Mouse (Mus musculus): ENCODE results near the gene Sgpp2.

Gene Sgpp2

DNA sequence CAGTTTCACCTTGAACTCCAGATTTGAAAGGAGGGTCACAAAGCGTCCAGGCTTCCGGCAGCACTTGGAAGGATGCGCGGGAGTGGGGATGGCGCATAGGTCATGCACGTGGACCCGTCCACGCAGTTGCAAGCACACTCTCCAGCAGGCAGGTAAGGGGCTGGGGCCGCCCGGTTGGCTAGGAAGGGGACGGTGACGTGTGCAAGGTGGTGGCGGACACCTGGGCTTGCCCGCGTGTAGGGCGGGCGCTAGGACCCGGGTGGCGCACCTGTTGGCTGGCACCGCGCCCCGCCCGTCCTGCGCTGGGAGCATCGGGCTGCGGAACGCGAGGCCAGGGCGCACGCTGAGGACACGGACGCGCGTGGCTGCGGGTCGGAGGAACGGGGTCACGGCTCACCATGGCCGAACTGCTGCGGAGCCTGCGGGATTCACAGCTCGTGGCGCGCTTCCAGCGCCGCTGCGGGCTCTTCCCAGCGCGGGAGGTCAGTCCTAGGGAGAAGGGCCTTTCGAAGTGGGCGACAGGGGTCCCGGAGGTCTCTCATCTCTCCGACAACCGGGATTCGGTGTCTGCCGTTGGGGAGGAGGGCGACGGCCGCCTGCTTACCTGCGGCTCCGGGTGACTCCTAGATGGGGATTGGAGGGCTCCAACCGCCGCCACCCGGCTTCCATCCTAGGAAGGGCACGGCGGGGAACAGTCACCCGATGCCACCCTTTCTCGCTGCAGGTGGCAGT lies at the start of gene Sgpp2:
Gene Sgpp2 (plus strand): TSS at position 325 of the 732 bp plus-strand sequence.
- peak; percentile 48 for DNase-seq (ENCODE audit: low spot score)

DNA sequence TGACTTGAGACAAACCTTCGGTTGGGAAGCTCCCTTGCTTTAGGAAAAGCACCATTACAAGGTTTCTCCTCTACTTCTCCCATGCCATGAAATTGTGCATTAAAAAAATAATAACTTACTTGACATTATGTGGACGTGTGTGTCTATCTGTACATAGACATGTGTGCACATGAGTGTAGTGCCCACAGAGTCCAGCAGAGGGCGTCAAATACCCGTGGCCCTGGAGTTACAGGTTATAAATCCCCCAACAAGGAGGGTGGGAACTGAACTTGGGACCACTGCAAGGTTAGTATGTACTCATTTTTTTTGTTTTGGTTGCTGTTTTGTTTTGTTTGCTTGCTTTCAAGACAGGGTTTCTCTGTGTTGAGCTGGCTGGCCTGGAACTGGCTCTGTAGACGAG lies 42.6 kb upstream of the Sgpp2 start:
- DNase-seq (ENCODE audit: low spot score) = no peak

DNA sequence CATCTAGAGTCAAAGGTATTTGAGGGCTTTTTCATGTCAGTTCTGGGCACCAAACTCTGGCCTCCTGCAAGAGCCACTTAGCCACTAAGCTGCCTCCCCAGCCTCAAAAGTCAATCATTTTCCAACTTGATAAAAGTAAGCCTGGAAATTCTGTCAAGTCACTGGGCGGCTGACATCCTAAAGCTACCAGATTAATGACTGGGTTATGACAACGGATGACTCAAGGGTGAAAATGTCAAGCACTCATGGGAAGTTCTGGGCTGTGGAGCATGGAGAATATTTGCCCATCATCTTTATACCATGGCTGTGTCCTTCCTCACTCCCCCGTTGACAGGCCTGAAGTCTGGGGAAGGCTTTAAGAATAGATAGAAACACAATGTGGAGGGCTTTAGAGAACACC lies 37.2 kb upstream of the Sgpp2 start:
- DNase-seq (ENCODE audit: low spot score) = no peak

DNA sequence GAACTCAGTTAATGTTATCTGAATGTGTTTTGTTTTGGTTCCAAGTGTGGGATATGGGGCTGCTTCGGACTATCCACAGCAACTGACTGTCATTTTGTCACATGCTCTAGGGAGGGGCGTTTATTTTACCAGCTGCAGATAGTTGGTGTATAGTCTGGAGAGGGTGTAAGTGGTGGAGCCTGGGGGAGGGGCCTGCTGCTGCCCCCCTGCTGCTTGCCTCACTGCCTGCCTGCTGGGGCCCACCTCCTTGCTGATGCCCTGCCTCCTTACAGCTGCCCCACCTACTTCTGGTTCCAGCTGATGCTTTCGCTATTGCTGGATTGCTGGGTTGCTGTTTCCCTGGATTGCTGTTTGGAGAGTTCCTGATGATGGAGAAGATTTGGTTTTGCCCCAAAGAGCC lies 31.0 kb upstream of the Sgpp2 start:
- no peak for DNase-seq (ENCODE audit: low spot score)

DNA sequence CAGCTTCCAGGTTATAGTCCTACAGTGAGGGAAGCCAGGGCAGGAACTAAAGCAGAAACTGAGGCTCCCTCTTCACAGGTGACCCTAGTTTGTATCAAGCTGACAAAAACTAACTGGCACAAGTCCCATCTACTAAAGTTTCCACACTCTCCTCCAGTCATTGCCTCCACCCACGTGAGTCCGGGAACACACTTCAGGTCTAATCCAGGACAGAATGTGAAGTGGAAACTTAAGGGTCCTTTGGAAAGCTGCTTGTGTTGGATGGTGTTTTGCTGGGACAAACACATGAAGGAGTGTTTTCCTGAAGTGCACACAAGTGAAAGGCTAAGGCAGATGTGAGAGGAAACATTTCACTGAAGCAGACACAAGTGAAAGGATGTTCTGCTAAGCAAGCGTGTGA lies 17.7 kb upstream of the Sgpp2 start:
- DNase-seq (ENCODE audit: low spot score) = no peak

DNA sequence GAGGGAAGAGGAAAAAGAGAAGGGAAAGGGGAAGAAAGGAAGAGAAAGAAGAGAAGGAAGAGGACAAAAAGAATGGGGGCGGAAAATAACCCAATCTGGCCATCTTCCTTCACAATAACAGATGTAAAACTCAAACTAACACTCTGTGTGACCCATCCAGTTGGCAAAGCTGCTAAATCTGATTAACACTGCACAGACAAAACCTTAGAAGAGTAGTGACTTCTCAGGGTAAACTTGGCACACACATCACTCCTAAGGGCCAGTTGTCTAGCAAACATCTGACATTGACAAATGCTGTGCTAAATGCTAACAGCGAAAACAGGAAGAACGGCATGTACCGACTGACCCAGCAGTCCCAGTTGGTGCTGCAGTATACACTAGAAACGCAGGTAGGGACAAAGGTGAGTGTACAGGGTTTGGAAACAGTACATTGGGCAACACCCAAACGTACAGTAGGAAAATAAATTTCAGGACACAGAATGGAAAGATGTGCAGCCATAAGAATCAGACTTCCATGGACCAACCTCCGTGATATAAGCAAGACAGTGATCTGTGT lies 10.4 kb upstream of the Sgpp2 start:
- no peak for DNase-seq (ENCODE audit: low spot score)

DNA sequence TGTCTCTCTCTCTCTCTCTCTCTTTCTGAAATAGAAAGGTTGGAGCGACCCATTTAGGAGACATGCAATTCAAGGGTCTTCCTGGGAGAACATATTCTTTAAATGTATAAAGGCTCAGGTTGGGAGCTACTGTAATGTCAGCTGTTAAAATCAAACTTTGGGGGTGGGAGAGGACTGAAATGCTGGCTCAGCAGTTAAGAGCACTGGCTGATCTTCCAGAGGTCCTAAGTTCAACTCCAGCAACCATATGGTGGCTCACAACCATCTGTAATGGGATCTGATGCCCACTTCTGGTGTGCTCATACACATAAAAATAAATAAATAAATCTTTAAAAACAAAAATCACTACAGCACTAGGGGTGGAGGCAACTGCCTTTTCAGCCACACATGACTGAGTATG lies 1.5 kb upstream of the Sgpp2 start:
- no peak for DNase-seq (ENCODE audit: low spot score)

DNA sequence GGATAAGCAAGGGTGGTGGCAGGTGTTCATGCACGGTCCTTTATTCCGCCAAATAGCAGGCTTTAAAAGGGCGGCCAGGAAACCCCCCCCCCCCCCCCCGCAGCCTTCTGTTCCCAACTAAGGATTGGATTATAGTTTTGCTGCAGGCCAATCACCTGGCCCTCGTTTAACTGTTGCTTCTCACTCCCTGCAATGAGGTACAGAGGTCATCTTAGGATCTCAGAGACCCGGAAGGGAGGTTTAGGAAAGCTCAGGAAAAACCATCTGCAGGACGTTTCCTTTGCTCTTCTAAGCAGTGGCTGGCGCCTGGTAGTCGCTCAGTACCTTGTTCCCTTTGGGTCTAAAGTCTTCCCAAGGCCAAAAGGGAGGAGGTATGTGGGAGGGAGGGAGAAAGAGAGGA lies 865 bp upstream of the Sgpp2 start:
- no peak for DNase-seq (ENCODE audit: low spot score)

DNA sequence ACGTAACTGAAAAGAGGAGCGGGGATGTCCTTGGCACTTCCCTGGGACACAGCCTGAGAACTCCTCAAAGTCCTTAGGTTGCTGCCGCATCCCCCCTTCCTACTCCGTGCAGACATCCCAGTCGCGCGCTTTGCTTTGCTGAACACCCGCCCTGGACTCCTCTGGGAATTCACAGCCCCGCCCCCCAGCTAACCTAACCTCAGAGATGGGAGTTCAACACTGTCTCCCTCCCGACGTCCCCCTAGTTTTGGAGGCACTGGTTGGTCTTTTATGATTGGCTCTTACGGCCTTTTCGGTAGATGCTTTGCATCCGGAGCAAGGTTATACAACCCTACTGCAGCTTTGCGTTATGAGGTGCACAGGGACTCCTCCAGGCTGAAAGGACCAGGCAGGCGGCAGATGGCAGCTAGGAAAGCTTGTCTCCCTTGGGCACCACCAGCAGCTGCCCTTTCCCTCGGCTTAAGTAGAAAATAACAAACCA lies 756 bp downstream of the Sgpp2 start:
- DNase-seq (ENCODE audit: low spot score) = peak; percentile 68

DNA sequence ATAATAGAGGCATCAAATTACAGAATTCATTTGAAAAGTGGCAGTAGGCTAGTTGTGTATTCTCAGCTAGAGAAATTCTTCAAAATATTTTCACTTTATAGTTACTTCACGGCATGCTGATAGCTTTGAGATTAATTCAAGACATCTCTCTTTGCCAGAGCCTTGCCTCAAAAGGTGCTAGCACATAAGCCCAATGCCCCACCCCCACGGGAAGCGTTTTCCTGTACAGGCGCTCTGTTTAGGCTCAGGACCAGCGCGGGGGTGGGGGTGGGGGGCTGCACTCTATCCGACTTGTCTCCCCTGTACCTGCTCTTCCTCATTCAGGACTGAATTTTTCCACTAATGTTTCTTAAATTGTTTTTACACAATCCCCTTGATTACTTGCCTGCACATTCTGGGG lies 1.3 kb downstream of the Sgpp2 start:
- peak; percentile 22 for DNase-seq (ENCODE audit: low spot score)

DNA sequence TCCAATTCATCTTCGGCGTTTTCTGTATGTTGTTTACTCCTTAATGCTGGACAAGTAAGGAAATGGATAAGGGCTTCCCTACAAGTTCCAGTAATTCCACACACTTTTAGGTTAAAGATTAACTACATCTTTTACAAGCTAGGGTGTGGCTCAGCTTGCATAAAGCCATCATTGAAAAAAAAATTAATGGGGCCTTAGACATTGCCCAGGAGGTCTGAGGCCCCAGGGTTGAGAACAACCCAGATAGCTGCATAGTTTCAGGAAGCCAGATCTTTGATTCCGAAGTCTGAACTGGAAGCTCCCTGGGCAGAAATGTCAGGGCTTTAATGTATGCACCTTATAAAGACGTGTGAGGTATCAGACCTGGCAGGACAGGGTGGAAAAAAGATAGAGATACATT lies 2.8 kb downstream of the Sgpp2 start:
- no peak for DNase-seq (ENCODE audit: low spot score)

DNA sequence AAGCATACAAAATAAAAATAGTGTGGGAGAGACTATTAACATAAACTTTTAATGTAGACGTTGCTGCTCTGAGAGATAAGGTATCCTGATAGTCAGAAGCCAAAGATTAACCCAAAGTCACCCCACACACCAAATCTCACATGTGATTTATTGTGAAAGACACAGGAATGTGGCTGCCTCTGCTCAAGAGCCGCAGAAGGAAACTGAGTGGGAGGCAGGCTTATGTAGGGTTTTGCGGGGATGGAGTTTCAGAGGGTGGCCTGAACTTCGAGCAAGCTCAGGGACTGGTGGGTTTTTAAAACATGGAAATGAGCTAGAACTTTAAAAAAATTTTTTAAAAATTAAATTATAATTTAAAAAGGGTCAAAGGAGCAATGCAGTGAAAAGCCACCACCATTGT lies 3.8 kb downstream of the Sgpp2 start:
- DNase-seq (ENCODE audit: low spot score) = no peak

DNA sequence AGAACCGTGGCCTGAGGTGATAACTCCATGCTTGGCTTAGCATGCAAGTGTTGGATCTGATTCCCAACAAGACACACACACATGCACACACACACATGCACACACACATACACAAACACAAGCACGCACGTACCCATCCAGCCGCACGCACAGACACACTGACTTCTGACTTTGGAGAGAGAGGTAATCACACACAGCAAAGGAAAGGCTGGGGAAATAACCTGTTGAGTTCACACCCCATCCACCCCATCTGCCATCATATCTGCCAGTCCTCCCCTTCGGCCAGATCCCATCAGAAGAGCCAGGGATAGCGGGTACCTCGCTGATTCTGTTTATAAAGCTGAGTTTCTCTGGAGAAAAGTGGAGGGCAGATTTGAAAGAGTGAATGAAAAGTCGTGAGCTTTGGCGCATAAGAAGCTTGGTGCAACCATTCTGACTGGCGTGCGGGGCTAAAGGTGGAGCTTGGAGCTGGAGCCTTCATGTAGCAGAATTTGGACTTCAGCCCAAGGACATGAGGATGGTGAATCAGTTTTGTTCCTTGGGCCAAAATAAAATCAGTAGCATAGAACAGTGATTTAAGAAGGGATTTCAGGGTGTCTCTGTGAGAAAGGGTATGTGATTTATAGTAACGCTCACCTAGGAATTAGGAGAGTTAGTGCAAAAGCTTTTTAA lies 8.1 kb downstream of the Sgpp2 start:
- DNase-seq (ENCODE audit: low spot score) = no peak

DNA sequence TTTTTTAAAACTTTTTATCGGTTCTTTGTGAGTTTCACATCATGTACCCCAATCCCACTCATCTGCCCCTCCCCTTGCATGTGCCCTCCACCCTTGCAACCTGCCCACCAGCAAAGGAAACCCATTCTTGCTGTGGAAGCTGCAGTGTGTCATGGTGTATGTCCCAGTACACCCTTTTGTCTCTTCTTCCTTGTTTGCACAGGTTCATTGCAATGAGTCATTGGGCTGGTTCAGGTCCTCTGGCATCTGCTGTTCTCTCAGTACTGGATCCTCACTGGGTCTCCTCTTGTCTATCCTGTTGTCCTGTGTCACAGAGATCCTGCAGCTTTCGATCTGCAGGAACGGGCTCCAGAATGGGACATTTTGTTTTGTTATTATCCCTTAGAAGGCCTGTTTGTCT lies 10.1 kb downstream of the Sgpp2 start:
- no peak for DNase-seq (ENCODE audit: low spot score)

DNA sequence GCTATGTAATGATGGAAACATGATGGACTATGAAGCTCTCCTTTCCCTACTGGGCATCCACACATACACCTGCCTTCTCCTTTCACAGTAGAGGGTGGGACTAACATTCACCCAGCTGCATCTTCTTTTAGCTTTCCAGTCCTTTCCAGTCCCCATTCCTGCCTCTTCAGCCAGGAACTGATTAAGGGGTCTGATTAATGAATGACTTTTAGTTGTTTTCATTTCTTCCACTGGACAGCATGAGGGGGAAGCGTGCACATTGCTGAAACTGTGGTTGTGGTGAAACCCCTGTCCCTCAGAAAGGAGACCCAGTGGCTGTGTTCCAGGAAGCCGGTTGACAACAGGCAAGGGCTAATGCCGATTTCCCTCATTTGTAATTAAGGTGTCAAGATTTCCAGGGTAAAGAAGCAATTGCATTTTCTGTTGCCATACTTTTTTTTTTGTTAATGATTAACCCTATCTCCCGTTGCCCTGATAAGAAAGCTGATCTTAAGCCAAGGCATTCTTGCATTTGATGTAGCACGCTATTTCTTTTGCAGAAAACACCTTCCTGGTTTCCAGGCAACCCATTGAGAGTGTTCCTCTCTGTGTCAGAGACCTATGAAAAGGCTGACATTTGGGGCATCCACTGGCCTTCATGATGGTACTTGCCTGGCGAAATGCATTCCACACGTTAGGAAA lies 12.1 kb downstream of the Sgpp2 start:
- DNase-seq (ENCODE audit: low spot score) = no peak

DNA sequence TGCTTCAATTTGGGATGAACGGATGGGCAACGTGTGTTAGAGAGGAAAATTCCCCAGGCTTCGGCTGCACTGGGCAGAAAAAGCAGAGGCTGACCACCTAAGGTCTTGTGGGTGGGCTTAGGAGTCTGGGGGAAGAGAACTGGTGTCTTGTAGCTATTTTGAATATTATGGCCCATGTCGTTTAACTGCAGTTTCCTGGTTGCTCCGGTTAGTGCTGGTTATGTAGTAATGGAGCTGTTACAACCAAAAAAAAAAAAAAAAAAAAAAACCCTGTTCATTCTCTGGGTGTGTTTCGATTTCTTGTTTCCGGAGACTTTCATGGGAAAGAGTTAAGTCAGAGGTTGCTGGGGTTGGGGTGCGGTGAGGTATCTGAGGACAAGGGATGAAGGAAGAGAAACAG lies 12.7 kb downstream of the Sgpp2 start:
- no peak for DNase-seq (ENCODE audit: low spot score)

DNA sequence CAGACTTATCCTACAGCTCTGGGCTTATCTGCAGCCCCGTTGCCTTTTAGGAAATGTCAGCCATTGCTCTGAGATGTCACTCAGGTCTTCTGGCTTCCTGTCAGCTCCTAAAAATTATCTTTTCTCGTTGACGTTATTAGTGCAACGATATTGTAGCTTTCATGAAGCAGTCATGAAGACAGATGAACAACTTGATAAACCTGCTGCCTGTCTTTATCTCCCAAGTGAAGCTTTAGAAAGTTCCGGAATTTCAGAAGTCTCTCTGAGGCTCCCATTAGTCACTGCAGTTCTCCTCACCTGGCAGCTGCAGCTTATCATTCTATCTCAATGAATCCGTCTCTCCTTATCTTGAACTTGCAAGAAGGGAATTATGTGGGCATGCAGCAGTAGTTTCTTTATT lies 13.9 kb downstream of the Sgpp2 start:
- DNase-seq (ENCODE audit: low spot score) = no peak

DNA sequence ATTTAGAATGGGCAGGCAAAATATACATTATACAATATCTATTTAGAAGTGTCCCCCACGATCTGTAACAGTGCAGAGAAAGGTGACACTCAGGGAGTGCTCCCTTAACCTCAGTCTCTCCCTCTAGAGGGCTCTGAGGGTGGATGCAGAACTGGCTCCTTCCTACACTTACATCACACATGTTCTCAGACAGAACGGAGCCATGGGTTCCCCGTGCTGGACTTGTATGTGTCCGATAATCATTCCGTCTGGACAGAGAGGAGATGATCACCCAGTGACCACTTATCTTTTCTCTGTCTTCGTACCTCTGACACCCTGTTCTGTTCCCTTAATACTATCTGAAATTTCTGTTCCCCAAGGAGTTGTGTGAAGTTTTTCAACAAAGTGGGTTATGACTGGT lies 15.7 kb downstream of the Sgpp2 start:
- no peak for DNase-seq (ENCODE audit: low spot score)

DNA sequence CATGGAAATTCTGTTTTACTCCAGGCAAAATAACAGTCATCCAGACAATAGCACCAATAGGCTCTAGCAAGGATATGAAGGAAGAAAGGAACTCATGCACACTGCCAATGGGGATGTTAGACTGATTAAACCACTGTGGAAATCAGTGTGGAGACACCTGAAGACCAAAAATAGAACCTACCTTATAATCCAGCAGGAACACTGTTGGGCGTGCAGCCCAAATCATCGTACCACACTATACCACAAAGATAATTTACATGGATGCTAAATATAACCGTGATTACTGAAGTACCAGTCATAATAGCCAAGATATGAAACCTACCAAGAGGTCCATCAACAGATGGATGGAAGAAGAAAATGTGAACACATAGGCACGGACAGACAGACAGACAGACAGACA lies 18.5 kb downstream of the Sgpp2 start:
- no peak for DNase-seq (ENCODE audit: low spot score)

DNA sequence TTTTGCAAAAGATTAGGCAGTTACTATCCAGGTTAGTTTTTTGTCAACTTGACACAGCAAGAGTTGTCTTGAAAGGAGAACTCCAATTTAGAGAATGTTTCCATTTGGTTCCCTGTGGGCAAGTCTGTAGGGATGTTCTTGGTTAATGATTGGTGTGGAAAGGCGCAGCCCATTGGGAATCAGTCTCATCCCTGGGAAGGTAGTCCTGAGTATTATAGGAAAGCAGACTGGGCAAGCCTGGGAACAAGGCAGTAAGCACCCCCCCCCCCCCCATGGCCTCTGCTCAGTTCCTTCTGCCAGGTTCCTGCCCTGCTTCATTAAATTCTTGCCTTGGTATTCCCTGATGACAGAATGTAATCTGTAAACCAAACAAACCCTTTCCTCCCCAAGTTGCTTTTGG lies 19.7 kb downstream of the Sgpp2 start:
- no peak for DNase-seq (ENCODE audit: low spot score)

DNA sequence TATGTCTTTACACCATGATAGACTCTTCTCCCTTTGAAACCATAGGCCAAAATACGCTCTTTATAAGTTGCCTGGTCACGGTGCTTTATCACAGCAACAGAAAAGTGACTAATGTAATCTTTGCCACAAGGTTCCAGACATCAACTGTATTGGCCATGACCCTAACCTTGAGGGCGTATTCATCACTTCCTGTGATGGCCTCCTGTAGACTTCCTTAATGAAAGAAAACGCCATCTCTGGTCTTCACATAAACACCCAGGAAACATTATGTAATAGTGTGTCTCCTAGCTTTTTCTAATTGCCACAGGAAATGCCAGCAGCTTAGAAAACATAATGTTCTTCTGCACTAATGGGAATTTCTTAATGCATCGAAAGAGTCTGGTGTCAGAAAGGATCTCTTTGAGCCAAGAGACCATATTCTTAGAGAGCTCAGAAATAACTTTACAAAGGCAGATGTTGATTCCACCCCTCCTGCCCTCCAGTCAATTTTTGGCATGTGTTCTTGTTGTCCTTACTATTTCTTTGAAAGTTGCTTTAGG lies 20.5 kb downstream of the Sgpp2 start:
- no peak for DNase-seq (ENCODE audit: low spot score)

DNA sequence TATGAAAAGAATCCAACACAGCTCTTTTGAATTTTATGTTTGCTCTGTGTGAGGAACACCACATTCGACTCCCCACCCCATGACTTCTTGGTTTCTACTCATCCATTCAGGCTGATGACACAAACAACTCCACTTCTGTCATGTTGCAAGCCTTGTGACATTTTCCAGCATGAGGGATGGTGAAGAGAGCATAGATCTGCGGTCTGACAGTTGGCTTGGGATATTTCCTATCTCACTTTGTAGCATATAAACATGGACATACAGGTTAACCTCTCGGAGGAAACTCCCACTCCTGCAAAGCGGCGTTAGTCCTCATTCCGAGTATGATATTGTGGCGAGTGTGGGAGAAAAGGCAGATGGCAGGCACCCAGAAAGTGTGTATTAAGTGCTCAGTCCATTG lies 27.6 kb downstream of the Sgpp2 start:
- DNase-seq (ENCODE audit: low spot score) = no peak

DNA sequence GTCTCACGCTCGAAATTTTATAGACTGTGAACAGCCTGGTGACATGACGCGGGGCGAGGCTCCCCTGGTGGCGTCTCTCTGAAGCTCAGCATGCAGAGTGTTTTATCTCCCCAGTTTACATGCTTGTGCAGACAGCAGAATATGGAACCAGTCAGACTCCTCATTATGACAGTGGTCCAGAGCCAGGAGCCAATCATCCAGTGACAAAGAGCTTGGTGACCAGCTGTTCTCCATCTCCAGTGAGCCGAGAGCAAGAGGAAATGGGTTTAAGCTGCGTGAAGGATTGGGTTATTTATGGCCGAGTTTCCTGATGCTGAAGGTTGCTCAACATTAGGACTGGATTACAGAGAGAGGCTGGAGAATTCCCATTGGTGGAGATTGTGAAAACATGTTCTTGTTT lies 28.1 kb downstream of the Sgpp2 start:
- peak; percentile 73 for DNase-seq (ENCODE audit: low spot score)

Measured in retina, embryonic 14.5 days (tissue).